Mouse (Mus musculus): ENCODE data around the gene Sbk2.

Sbk2 gene

DNA sequence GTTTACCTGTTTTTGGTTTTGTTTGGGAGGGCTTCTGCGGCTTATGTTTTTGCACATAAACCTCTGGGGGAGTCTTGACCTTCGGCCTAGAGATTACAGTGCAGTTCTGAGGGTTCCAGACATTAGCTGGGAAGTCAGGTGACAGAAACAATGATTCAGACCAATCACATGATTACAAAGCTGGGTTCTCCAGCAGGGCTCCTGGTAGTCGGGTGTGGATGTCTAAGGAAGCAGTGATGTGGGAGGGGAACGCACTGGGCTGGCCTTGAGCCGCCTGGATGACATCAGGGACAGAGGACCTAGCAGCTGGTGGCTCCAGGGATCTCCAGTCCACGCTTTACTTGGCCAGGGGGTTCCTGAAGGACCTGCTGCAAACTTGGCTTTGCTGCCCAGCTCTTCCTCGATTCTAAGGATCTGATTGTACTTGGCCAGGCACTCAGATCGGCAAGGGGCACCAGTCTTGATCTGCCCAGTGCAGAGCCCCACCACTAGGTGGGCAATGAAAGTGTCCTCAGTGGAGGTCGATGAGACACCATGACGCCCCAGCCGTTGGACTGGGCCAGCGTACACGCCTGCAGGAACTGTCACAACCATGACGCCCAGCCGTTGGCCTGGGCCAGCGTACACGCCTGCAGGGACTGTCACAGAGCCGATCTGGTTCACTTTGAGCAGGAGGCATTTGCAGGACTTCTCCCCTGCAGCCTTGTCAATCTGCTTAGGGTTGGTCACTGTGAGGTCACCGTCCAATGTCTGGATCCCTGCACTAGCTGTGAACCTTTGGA lies 13.5 kb downstream of the Sbk2 start:
- DNase-seq (ENCODE audit: low spot score), result no peak

DNA sequence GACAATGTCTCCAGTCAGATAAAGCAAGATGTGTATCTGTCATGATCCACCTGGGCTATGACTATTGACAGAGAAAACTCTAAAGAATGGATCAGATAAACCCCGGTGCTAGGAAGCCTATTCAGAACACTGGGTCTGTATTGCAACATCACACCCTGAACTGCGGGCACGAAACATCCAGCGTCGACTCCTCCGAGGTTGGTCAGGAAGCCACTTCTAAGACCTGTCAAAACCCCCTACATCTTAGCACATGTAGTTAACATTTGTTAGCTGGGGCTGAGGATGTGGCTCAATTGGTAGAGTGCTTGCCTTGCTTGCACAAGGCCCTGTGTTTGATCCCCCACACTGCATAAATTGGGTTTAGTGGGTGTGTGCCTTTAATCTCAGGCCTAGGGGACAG lies 15.8 kb downstream of the Sbk2 start:
- DNase-seq (ENCODE audit: low spot score), result no peak

- DNase-seq (ENCODE audit: low spot score), result peak; percentile 72
These were observed 16.4 kb downstream of the Sbk2 start for GRCm38 (mm10) chr7:4947855-4948254.

GRCm38 (mm10) chr7:4943223-4943815 lies 20.9 kb downstream of the Sbk2 start:
- DNase-seq (ENCODE audit: low spot score), result peak; percentile 82

- DNase-seq (ENCODE audit: low spot score), result no peak
These were observed 21.5 kb downstream of the Sbk2 start for GRCm38 (mm10) chr7:4942673-4943072.

- no peak for DNase-seq (ENCODE audit: low spot score)
These were observed 24.1 kb downstream of the Sbk2 start for GRCm38 (mm10) chr7:4940068-4940479.

GRCm38 (mm10) chr7:4938456-4938855 lies 25.8 kb downstream of the Sbk2 start:
- no peak for DNase-seq (ENCODE audit: low spot score)

GRCm38 (mm10) chr7:4937392-4937791 lies 26.8 kb downstream of the Sbk2 start:
- no peak for DNase-seq (ENCODE audit: low spot score)

- no peak for DNase-seq (ENCODE audit: low spot score)
These were observed 27.4 kb downstream of the Sbk2 start for GRCm38 (mm10) chr7:4936832-4937231.

DNA sequence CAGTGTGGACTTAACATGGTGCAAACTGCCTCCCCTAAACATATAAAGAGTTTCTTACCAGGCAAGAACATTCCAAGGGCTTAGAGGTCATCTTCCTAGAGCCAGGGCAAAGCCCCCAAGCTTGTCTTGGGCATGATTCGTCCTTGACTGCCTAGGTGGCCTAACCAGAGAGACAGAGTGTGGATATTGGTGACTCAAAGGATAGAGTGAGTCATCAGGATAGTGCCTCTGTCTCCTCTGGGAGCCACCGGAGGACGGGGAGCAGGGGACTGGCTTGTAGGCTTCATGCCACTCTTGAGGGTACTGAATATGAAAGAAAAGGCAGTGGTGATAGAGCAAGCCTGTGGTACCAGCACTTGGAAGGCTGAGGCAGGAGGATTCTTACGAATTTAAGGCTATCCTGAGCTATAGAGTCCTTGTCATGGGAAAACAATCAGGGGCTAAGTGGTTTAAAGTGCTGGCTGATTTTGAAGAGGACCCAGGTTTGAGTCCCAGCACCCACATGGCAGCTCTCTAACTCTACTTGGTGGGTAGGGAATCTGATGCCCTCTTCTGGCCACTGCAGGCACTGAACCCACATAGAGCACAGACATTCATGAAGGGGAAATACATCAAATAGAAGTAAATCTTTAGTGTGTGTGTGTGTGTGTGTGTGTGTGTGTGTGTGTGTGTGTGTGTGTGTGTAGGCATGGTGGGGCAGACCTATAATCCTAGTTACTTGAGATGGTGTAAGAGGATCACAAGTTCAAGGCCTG lies 29.9 kb downstream of the Sbk2 start:
- no peak for DNase-seq (ENCODE audit: low spot score)

GRCm38 (mm10) chr7:4933103-4933502 lies 31.1 kb downstream of the Sbk2 start:
- DNase-seq (ENCODE audit: low spot score), result no peak

- DNase-seq (ENCODE audit: low spot score), result no peak
These were observed 35.9 kb downstream of the Sbk2 start for GRCm38 (mm10) chr7:4928323-4928722.

GRCm38 (mm10) chr7:4927711-4928110 lies 36.5 kb downstream of the Sbk2 start:
- no peak for DNase-seq (ENCODE audit: low spot score)

DNA sequence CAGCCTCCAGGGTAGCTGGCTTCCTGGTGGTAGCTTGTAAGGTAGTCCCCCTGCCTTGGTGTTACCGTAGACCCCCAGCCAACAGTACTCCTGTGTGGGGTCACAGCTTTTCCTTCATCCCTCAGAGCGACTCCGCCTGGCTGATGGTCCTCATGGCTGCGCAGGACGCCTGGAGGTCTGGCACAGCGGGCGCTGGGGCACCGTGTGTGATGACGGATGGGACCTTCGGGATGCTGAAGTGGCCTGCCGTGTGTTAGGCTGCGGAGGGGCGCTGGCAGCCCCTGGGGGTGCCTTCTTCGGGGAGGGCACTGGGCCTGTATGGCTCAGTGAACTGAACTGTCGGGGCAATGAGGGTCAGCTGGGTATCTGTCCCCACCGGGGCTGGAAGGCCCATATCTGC lies 37.4 kb downstream of the Sbk2 start:
- DNase-seq (ENCODE audit: low spot score), result no peak

DNA sequence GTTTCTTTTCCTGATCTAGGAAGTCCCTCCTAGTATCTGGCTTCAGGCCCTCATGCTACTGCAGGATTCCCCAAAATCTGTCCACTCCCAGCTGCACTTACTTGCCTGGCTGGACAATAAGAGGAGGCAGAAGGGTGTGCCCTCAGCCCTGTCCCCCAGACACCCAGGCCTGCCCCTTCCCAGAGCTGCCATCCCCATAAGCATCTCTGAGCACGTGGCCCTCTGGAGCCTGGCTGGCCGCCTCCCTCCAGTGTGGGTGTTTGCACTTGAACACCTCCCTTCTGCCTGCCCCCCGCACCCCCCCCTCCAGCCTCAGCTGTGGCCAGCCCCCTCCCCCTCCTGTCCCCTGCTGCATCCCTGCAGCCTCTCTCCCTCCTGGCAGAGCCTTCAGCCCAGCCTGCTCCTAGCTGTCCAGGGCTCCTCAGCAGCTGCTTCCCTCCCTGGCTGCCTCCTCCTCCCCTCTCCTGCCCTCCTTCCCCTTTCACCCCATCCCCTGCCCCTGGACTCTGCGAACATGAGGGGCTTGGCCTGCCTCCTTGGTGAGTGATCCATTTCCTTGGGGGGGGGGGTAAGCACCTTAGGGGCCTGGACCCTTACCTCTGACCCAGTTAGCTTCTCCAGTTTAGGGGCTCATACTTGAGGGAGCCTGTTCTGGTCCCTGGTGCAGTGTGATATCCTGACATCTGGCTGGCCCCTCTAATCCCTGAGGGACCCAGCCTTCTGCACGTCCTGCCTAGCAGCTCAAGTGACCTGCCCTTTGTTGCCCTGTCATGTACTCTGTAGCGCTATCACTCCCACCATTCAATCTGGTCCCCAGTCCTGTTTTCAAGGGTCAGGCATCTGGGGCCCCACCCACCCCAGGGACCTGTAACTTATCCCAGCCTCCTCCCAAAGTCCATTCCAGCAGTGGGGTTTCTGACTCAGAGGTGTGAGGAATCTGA lies 38.5 kb downstream of the Sbk2 start, which contains the start of gene Ssc5d:
Gene Ssc5d (plus strand): TSS at position 345 of the 941 bp plus-strand sequence.
- no peak for DNase-seq (ENCODE audit: low spot score)

- no peak for DNase-seq (ENCODE audit: low spot score)
These were observed 39.3 kb downstream of the Sbk2 start for GRCm38 (mm10) chr7:4924891-4925301.

DNA sequence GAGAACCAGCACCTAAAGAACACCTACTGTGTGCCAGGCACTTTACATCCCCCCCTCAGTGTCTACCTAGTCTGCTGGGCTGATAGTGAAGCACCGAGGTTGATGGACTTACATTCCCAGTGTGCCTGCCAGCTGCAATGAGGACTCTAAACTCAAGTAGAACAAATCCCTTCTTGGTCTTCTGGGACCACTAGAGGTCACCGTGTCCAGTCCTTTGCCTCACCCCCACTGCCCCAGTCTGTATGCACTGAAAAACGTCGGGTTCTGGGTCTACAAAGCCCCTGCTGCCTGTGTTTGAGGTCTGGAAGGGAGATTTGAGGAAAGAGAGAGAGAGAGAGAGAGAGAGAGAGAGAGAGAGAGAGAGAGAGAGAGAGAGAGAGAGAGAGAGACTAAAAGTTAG lies 39.7 kb downstream of the Sbk2 start:
- DNase-seq (ENCODE audit: low spot score), result no peak

GRCm38 (mm10) chr7:4923586-4924364 lies 40.4 kb downstream of the Sbk2 start:
- no peak for DNase-seq (ENCODE audit: low spot score)

DNA sequence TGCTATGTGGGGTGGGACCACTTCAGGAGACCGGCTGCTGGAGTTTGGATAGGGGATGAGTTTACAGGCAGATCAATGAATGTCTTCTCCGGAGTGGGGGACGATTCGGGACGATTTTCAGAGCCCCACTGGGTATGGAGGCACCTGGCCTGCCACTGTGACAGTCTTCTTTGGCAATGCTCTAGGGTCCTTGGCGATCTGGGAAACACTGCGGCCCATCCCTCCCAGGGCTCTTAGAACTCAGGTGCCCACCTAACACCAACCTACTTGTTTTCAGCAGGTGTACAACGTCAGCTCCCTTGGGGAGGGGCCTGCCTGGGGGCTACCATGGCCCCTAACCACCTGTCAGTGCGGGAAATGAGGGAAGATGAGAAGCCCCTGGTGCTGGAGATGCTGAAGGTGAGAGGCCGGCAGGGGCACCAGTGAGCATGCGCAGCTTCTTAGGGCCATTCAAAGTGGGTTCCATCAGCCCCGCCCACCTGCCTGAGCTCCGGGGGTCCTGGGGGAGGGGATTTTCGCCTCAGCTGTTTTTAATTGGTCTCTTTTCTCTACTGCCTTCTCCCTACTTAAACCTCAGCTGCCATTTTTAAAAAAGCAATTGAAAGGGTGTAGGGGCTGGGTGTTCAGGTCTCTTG lies 41.2 kb downstream of the Sbk2 start:
- DNase-seq (ENCODE audit: low spot score), result peak; percentile 81

DNA sequence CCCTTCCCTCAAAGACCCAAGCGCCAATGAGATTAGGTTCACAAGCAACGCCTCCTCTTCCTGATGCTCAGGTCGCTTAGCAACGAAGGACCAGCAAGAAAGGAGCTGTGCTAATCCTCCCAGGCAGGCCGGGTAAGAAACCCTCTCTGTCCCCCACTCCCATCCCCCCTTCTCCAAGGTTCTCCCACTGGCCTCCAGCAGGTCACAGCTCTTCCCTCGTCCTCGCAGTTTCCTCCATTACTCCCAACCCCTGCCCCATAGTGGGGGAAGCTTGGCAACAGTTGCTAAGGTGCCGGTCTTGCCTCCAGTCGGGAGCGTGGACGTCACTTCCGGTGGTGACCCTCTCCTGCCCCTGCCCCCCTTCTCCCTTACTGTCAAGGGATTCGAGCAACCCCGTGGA lies 41.7 kb downstream of the Sbk2 start:
- DNase-seq (ENCODE audit: low spot score), result peak; percentile 80
